Mouse (Mus musculus): ENCODE results near the gene Gm21983.

The Gm21983 gene

DNA sequence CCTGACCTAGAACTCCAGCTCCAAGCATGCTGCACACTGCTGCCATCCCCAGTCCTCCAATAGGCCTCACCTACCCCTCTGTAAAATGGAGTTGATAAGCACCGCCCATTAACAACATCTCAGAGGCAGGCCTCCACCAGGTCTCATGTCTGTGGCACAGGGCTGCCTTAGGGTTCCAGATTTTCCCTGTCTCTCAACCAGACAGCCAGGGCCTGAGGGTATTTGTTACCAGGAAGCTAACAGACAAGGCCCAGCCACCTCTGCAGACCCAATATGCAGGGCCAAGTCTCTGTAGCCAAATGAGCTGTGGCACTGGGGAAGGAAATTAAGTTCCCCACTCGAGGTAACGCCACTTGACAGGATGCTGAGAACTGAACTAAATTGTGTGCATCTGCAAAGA is 20.0 kb downstream of the Gm21983 start:
- DNase-seq (ENCODE audit: inconsistent ontology term): no peak

DNA sequence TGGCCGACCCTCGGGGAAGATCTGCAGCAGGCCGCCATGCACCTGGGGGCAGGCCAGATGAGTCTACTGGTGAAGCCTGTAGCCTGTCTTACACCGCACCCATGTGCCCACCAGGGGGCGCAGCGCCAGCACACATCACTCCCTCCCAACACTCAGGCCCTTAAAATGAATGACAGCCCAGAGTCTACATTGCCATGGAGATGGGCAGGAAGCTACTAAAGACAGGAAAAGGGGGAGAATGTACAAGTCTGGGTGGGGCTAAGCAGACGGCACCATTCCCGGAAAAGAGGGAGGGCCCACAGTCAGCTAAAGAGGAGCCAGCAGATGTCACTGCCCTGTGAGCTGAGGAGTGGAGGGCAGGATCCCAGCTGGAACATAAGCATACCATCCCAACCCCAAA is 21.0 kb downstream of the Gm21983 start:
- peak; percentile 90 for DNase-seq (ENCODE audit: inconsistent ontology term)

DNA sequence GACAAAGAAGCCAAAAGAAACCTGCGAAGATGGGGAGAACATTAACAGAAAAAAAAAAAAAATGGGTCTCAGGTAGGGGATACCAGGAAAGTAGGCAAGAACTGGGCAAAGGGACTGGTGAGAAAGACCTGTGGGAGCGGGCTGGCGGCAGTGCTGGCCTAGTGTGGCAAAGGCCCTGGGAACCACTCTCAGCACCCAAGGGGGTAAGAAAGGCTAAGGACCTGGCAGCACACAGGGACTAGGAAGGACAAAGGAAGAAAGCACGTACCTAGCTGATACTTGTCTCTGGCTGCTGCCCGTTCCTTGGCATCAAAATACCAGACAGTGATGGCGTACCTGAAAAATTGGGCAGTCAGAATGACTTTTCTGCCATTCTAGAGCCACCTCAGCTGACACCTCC is 21.6 kb downstream of the Gm21983 start:
- no peak for DNase-seq (ENCODE audit: inconsistent ontology term)

DNA sequence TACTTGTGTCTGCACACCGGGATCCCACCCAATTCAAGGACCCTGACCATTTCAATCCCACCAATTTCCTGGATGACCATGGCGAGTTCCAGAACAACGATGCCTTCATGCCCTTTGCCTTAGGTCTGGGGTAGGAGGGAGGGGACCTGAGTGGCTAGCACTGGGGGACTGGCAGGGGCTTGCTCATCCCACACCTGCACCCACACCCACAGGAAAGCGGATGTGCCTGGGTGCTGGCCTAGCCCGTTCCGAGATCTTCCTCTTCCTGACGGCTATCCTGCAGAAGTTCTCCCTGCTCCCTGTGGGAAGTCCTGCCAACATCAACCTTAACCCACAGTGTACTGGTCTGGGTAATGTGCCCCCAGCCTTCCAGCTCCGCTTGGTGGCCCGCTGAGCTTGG is 22.7 kb downstream of the Gm21983 start:
- DNase-seq (ENCODE audit: inconsistent ontology term): no peak

DNA sequence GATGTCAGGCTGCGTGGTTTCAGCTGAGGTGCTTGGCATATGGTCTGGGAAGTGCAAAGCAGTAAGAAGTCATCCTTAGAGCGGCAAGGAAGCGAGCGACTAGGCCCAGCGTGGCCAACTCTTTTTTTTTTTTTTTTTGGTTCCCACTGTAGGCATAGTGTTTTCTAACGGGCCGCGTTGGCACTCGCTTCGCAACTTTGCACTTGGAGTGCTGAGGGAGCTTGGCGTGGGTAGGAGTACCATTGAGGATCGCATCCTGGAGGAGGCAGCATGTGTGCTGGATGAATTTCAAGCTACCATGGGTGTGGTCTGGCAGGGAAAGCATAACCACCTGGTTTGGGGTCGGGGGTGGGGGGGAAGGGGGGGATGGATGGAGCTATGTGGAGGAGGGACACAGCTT is 24.9 kb downstream of the Gm21983 start:
- DNase-seq (ENCODE audit: inconsistent ontology term): no peak

DNA sequence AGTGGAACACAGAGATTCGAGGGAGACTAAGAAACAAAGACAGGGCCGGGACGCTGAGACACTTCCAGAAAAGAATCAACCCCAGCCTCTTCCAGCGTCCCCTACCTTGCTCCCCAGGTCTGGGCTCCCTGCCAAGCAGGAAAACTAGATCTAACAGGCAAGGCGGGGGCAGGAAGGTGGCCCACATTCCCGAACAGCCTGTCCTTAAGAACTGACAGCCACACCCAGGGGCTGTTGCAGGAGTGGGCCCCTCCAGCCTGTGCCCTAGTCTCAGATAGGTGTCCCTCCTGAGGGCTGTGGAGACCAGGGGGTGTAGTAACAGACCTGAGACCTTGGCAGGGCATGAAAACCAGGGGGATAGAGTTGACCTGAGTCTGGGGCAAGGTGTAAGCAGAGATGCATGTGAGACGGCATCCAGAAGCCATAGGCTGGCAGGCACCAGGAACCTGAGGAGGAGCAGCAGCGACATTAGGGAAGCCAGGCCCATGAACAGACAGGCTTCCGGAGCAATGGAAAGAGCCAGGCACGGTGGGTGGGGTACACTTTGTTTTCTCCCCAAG is 27.6 kb downstream of the Gm21983 start, which contains the start of gene Cyp2t4:
Gene Cyp2t4, plus strand, starts transcription at position 510 of the 560 bp plus-strand sequence.
- DNase-seq (ENCODE audit: inconsistent ontology term): no peak

DNA sequence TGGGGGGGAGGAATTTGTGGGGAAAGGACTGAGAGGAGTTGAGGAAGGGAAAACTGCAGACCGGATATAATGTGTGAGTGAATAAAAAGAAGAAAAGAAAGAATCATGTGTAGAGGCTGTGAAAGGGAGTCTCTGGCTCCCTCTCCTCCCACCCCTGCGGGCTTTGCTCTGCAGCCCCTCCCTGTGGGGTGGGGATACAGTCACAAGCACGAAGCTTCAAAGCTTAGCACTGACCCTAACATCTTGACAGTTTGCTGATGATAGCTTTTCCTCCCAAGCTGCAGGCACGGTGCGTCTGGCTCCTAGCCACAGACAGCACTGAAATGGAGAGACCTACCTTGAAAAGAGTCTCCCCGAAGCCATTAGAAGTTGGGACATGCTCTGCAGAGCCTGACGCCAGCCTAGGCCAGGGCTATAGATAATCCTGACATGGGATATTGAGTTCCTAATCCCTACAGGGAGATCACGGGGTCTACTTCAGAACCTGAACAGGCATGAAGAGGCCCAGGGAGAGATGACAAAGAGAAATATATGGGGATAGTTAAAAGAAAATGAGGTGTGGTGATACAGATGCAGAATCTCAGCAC is 44.4 kb downstream of the Gm21983 start:
- no peak for DNase-seq (ENCODE audit: inconsistent ontology term)

DNA sequence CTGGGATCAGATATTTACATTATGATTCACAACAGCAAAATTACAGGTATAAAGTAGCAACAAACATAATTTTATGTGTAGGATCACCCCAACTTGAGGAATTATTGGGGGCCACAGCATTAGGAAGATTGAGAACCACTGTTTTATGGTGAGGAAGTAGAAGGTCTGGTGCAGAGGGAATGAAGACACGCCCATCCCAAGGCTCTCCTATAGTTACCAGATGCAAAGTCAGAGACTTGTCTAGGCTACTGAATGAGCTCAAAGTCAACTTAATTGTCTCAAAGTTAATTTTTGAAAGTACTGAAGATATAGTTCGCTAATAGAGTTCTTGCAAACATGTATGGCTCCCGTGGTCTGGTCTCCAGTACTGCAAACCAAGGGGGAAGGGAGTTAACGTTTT is 47.1 kb downstream of the Gm21983 start:
- no peak for DNase-seq (ENCODE audit: inconsistent ontology term)

DNA sequence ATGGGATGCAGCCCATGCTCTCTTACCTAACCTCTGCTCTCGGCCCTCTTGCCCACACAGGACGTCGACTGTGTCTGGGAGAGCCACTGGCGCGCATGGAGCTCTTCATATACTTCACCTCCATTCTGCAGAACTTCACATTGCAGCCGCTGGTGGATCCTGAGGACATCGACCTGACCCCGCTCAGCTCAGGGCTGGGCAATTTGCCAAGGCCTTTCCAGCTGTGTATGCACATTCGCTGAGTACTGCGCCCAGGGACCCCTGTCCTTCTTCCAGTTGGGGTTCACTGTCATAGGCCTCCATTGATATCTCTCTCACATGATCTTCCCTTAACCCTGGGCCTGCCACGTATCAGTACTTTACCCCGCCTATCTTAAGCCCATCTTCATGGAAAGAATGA is 47.7 kb downstream of the Gm21983 start:
- no peak for DNase-seq (ENCODE audit: inconsistent ontology term)

DNA sequence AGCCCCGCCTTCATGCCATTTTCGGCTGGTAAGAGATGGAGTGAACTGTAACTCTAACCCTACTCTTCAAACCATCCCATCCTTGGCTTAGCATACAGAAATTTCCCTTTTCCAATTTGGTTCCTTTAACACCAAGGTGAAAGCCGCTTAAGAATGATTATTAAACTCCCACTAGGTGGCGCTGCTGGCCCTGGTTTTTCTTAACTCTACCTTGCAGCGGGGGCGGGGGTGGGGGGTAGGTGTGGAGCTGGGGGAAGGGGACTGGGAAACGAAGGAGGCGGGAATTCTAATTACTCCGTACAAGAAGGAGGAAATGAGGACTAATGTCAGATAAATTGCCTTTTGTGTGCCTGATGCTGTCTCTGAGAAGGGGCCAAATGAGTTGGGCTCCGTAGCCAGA is 48.3 kb downstream of the Gm21983 start:
- DNase-seq (ENCODE audit: inconsistent ontology term): peak; percentile 26

DNA sequence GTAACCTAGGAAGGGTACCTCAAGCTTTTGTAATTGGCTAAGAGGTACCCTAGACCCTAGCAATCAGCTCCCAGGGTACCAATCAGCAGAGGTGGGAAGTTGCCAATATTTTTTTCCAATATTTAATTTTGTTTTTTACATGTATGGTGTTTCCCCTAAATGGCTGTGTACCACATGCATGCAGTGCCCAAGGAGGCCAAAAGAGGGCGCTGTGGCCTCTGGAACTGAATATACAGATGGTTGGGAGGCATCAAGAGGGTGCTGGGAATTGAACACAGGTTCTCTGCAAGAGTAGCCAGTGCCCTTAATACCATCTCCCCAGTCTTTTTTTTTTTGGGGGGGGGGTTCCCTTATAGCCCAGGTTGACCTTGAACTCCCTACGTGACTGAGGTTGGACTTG is 49.5 kb downstream of the Gm21983 start:
- DNase-seq (ENCODE audit: inconsistent ontology term): no peak

DNA sequence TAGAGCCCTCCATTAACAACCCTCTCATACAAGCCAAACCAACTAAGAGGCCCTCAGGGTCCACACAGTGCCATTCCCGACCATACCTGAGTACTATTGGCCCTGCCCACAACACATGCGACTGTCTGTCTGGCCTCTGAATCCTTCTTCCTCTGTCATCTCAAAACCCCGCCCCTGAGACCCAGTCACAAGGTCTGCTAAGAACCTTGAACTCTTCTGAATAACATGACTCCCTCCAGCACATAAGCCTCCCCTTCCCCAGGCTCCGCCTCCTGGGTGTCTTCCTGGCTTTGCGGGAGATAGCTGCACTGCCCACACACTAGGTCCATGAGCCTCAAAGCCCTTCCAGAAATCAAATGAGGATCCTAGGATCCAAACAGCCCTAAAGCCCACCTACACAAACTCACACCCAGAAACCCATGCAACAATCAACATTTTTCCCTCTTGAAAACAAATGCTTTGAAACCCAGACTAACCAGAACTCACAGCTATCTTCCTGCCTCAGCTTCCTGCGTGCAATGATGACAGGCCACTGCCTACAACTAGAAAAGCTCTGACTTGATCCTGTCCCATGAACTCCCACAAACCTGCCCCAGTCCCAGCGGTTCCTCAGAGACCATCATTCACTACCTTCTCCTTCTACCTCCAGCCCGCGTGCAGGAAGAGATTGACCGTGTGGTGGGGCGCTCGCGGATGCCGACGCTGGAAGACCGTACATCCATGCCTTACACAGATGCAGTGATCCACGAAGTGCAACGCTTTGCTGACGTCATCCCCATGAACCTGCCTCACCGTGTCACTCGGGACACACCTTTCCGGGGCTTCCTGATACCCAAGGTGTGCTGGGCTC is 50.1 kb downstream of the Gm21983 start:
- DNase-seq (ENCODE audit: inconsistent ontology term): no peak

DNA sequence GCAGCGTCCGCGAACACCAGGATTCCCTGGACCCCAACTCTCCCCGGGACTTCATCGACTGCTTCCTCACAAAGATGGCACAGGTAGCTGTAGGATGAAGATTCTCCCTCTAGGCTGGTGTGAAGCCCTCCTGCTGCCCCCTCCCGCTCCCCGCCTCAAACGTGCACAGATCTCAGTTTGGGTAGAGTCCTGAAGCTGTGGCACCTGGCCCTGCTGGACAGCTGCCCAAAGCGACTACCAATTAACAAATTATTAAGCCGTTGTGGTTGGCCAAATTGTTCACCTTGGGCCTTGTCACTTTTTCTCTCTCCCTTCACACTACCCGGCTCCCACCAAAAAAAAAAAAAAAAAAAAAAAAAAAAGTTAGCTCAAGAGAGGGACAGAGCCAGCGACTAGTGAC is 51.1 kb downstream of the Gm21983 start:
- DNase-seq (ENCODE audit: inconsistent ontology term): no peak

DNA sequence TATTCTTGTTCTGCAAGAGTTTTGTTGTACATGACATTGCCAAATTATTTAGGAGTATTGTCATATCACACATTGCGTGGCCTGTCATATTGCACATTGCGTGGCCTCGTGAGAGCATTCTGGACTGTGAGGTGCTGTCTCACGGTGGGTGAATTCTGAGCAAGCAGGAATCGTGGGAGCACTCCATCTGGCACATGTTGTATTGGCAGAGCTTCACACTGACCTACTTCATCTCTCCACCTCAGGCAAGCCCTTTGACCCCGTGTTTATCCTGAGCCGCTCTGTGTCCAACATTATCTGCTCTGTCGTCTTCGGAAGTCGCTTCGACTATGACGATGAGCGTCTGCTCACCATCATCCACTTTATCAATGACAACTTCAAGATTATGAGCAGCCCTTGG is 51.9 kb downstream of the Gm21983 start:
- DNase-seq (ENCODE audit: inconsistent ontology term): no peak

DNA sequence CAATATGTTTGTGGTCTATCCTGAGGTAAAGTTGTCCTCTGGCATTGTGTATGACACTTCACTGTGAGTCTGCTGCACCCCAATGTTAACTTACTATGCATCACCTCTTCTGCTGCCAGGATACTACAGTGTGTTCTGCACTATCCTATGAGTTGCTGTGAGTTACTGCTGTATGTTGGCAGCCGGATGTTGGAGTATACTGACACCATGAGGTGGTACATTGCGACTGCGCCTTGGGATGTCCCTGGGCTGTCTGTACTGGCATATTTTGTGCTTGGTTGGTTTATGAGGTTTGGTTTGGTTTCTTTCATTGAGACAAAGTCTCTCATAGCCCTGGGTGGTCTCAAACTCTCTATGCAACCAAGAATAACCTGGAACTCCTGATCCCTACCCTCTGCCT is 52.7 kb downstream of the Gm21983 start:
- no peak for DNase-seq (ENCODE audit: inconsistent ontology term)

DNA sequence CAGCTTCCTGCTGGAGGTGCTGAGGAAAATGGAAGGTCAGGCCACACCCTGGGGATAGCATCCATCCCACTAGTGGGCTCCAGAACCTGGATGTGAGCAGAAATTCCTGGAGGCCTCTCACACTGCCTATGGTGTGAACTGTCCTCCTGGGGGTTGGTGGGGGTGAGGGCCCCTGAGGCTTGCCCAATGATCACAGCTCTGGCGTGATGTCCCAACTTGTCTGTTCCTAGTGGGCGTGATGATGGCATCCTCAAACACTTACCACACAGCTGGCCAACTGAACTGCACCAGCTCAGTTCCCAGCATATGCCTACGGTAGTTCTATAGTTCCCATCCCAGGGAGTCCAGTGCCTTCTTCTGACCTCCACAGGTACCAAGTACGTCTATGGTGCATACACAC is 55.9 kb downstream of the Gm21983 start:
- no peak for DNase-seq (ENCODE audit: inconsistent ontology term)

DNA sequence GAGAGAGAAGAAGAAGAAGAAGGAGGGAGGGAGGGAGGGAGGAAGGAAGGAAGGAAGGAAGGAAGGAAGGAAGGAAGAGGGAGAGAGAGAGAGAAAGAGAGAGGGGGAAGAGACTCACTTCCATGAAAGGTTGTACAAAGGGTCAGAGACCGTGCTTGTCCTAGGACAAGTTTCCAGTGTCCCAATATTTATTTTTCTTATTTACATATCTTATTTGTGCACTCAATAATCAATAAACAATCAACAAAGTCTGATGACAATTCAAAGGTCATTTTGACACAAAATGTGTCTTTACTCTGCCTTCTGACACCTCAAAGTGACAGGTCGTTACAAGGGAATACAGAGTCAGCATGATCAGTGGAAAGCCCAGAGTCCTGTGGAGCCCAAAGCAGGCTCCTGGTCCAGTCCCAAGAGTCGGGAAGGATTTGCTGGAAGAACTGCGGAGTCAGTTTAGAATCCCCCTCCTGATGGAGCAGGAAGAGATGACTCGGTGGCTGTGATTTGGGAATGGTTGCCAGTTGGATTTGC is 56.5 kb downstream of the Gm21983 start:
- no peak for DNase-seq (ENCODE audit: inconsistent ontology term)

DNA sequence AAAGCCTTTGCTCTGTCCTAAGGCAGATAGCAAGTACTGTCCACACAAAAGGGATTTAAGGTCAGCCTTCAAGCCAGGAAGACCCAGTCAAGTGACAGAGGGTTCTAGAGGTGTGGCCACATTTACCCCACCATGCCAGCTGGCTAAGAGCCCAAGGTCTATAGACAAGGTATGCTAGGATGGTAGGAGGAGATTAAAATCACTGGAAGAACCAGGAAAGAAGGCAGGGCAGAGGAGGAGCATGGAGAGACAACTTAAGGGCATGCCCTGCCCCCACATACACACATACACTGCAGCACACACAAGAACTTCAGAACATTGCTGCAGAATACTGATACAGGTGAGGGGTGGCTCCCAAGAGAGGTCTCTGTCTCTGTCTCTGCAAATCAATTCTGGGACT is 61.2 kb downstream of the Gm21983 start, which contains the start of gene Cyp2f2:
Gene Cyp2f2, plus strand, starts transcription at position 234 of the 400 bp plus-strand sequence.
- DNase-seq (ENCODE audit: inconsistent ontology term): no peak

Measured in Muller cell, postnatal 12 days (primary cell).